Mouse (Mus musculus) kidney, embryonic 15.5 days (tissue): Measurements from ENCODE around the gene Snx29. TPM values are rescaled to one million over a fixed set of nuclear protein-coding genes. Genes with fewer than 3 reads are reported as not detected.
A peak's percentile ranks its signal among the peaks of the same experiment; 100 is the strongest.
"Not testable (repeated sequence)": the region's sequence is repeated elsewhere in the genome, so short reads cannot be mapped to it uniquely, and the experiment has no call there.

Experiments
- ATAC-seq: fragments of 200-750 bp; cut with Nextera tagmentation; replicated peaks from 2 replicates; pipeline ENCODE4 v1.8.0; 2017; ENCODE audit warnings: moderate TSS enrichment; ENCODE audit not compliant: low FRiP score
- H3K27ac ChIP-seq: fragments of 300-500 bp; sonication (generic); 2 replicates; pipeline ENCODE4 v1.5.1; 2015; ENCODE audit warnings: mild to moderate bottlenecking, inconsistent platforms
- H3K27me3 ChIP-seq: fragments of 300-500 bp; sonication (generic); 2 replicates; pipeline ENCODE4 v1.6.1; 2015; ENCODE audit warnings: inconsistent platforms
- H3K36me3 ChIP-seq: fragments of 300-500 bp; sonication (generic); 2 replicates; pipeline ENCODE4 v1.6.1; 2015; ENCODE audit warnings: inconsistent platforms
- H3K4me1 ChIP-seq: fragments of 300-500 bp; sonication (generic); 2 replicates; pipeline ENCODE4 v1.6.1; 2015; ENCODE audit warnings: inconsistent platforms
- H3K4me2 ChIP-seq: fragments of 300-500 bp; sonication (generic); 2 replicates; pipeline ENCODE4 v1.6.1; 2015; ENCODE audit warnings: moderate library complexity, mild to moderate bottlenecking, inconsistent platforms
- H3K4me3 ChIP-seq: fragments of 300-500 bp; sonication (generic); replicated peaks from 2 replicates; pipeline ENCODE4 v1.5.1; 2015; ENCODE audit warnings: mild to moderate bottlenecking, inconsistent platforms
- H3K9ac ChIP-seq: fragments of 300-500 bp; sonication (generic); 2 replicates; pipeline ENCODE4 v1.6.1; 2015; ENCODE audit warnings: mild to moderate bottlenecking, inconsistent platforms
- H3K9me3 ChIP-seq: fragments of 300-500 bp; sonication (generic); replicated peaks from 2 replicates; pipeline ENCODE4 v1.6.1; 2016; ENCODE audit warnings: inconsistent platforms
- WGBS: fragments of 180-500 bp; shearing (Covaris S2); methylation state at CpG from one replicate; pipeline ENCODE4 v1.1.7; 2015; ENCODE audit warnings: mixed read lengths; 5-methylcytosine and 5-hydroxymethylcytosine counted together
- polyA plus RNA-seq: library from polyadenylated mRNA; unstranded; fragments of >200 nt; fragmentation: Nextera tagmentation; extraction: Ambion mirVana; gene quantifications from 2 replicates; pipeline ENCODE4 v1.2.1, GENCODE M21; 2015

Snx29 gene
- polyA plus RNA-seq, 1 experiment from 2014 or later, result 19.8 TPM

- 68% methylated on average over 5 of the region's 5 CpGs for WGBS
- no peaks in the 10 kb centered on the region for H3K9me3 ChIP-seq
- no peaks in the 10 kb centered on the region for H3K36me3 ChIP-seq
- peak overlapping the region; percentile 66 for H3K27ac ChIP-seq
- peaks cover 10% of the 10 kb centered on the region for H3K4me1 ChIP-seq
- H3K27me3 ChIP-seq, result no peaks in the 10 kb centered on the region
- 0 out of 2 replicates have a peak, but pooled peaks have one; percentile 36 for ATAC-seq
- H3K9ac ChIP-seq, result no peak overlapping the region
- no peak overlapping the region for H3K4me2 ChIP-seq
- H3K4me3 ChIP-seq, result no peak overlapping the region
These were observed 6.9 kb upstream of the Snx29 start for GRCm38 (mm10) chr16:11315786-11316320.

GRCm38 (mm10) chr16:11316748-11317147 is 6.0 kb upstream of the Snx29 start:
- no peak overlapping the region for H3K4me3 ChIP-seq
- H3K27ac ChIP-seq, result peak overlapping the region; percentile 66
- no peak overlapping the region for H3K9ac ChIP-seq
- no peaks in the 10 kb centered on the region for H3K27me3 ChIP-seq
- no peaks in the 10 kb centered on the region for H3K36me3 ChIP-seq
- no peak for ATAC-seq
- no peak overlapping the region for H3K4me2 ChIP-seq
- H3K4me1 ChIP-seq, result peaks cover 11% of the 10 kb centered on the region
- no peaks in the 10 kb centered on the region for H3K9me3 ChIP-seq
- WGBS, result 73% methylated on average over 5 of the region's 5 CpGs

- WGBS, result 62% methylated on average over 6 of the region's 6 CpGs
- Histone ChIP-seq H3K9me3 (no peaks in the 10 kb centered on the region), H3K4me2 (no peak overlapping the region), H3K27me3 (no peaks in the 10 kb centered on the region), H3K27ac (peak overlapping the region; percentile 41; the same call in 1 of the 2 replicates), H3K9ac (no peak overlapping the region), H3K36me3 (no peaks in the 10 kb centered on the region), H3K4me3 (no peak overlapping the region), H3K4me1 (peaks cover 17% of the 10 kb centered on the region)
- no peak for ATAC-seq
These were observed 5.4 kb upstream of the Snx29 start for GRCm38 (mm10) chr16:11317324-11317723.

GRCm38 (mm10) chr16:11323324-11324051 is 780 bp downstream of the Snx29 start:
- peak overlapping the region; percentile 86 for H3K27ac ChIP-seq
- H3K9me3 ChIP-seq, result no peaks in the 10 kb centered on the region
- H3K9ac ChIP-seq, result peak overlapping the region; percentile 85
- 3% methylated on average over 17 of the region's 17 CpGs for WGBS
- no peaks in the 10 kb centered on the region for H3K36me3 ChIP-seq
- peak overlapping the region; percentile 82 for H3K4me2 ChIP-seq
- peak overlapping the region; percentile 89 for H3K4me3 ChIP-seq
- peaks cover 18% of the 10 kb centered on the region for H3K4me1 ChIP-seq
- no peaks in the 10 kb centered on the region for H3K27me3 ChIP-seq
- ATAC-seq, result peak; percentile 38

GRCm38 (mm10) chr16:11330081-11330800 is 7.5 kb downstream of the Snx29 start:
- Histone ChIP-seq H3K9me3 (no peaks in the 10 kb centered on the region), H3K36me3 (no peaks in the 10 kb centered on the region), H3K4me1 (no peaks in the 10 kb centered on the region), H3K27ac (no peak overlapping the region), H3K9ac (no peak overlapping the region), H3K4me2 (no peak overlapping the region), H3K4me3 (no peak overlapping the region), H3K27me3 (no peaks in the 10 kb centered on the region)
- ATAC-seq, result no peak
- 79% methylated on average over 3 of the region's 3 CpGs for WGBS

- Histone ChIP-seq H3K27ac (no peak overlapping the region), H3K9me3 (no peaks in the 10 kb centered on the region), H3K9ac (no peak overlapping the region), H3K4me3 (no peak overlapping the region), H3K27me3 (no peaks in the 10 kb centered on the region), H3K4me1 (no peaks in the 10 kb centered on the region), H3K36me3 (no peaks in the 10 kb centered on the region), H3K4me2 (no peak overlapping the region)
- 86% methylated on average over 1 of the region's 1 CpGs for WGBS
- no peak for ATAC-seq
These were observed 8.3 kb downstream of the Snx29 start for GRCm38 (mm10) chr16:11331030-11331429.

- H3K9me3 ChIP-seq, result no peaks in the 10 kb centered on the region
- no peaks in the 10 kb centered on the region for H3K27me3 ChIP-seq
- no peak overlapping the region for H3K4me3 ChIP-seq
- no peaks in the 10 kb centered on the region for H3K4me1 ChIP-seq
- no peak overlapping the region for H3K9ac ChIP-seq
- 78% methylated on average over 4 of the region's 4 CpGs for WGBS
- H3K4me2 ChIP-seq, result no peak overlapping the region
- no peaks in the 10 kb centered on the region for H3K36me3 ChIP-seq
- no peak overlapping the region for H3K27ac ChIP-seq
- no peak for ATAC-seq
These were observed 20.6 kb downstream of the Snx29 start for GRCm38 (mm10) chr16:11343292-11343815.

GRCm38 (mm10) chr16:11351903-11352302 is 29.2 kb downstream of the Snx29 start:
- Histone ChIP-seq H3K9me3 (no peaks in the 10 kb centered on the region), H3K27me3 (no peaks in the 10 kb centered on the region), H3K27ac (no peak overlapping the region), H3K4me1 (no peaks in the 10 kb centered on the region), H3K4me2 (no peak overlapping the region), H3K9ac (no peak overlapping the region), H3K4me3 (no peak overlapping the region), H3K36me3 (peaks cover 9% of the 10 kb centered on the region; the same call in 1 of the 2 replicates)
- 71% methylated on average over 7 of the region's 7 CpGs for WGBS
- ATAC-seq, result no peak

GRCm38 (mm10) chr16:11359173-11359572 is 36.5 kb downstream of the Snx29 start:
- H3K27ac ChIP-seq, result no peak overlapping the region
- H3K36me3 ChIP-seq, result peaks cover 4% of the 10 kb centered on the region; the same call in 1 of the 2 replicates
- no peak for ATAC-seq
- no peak overlapping the region for H3K4me2 ChIP-seq
- H3K9me3 ChIP-seq, result no peaks in the 10 kb centered on the region
- 63% methylated on average over 5 of the region's 5 CpGs for WGBS
- H3K4me1 ChIP-seq, result no peaks in the 10 kb centered on the region
- H3K9ac ChIP-seq, result no peak overlapping the region
- H3K4me3 ChIP-seq, result no peak overlapping the region
- no peaks in the 10 kb centered on the region for H3K27me3 ChIP-seq

GRCm38 (mm10) chr16:11359919-11360318 is 37.2 kb downstream of the Snx29 start:
- 58% methylated on average over 10 of the region's 10 CpGs for WGBS
- no peak for ATAC-seq
- H3K36me3 ChIP-seq, result peaks cover 4% of the 10 kb centered on the region; the same call in 1 of the 2 replicates
- no peaks in the 10 kb centered on the region for H3K27me3 ChIP-seq
- H3K27ac ChIP-seq, result no peak overlapping the region
- H3K9me3 ChIP-seq, result no peaks in the 10 kb centered on the region
- 0 out of 2 replicates have a peak, but pooled peaks cover under 1% of the 10 kb centered on the region for H3K4me1 ChIP-seq
- no peak overlapping the region for H3K9ac ChIP-seq
- no peak overlapping the region for H3K4me2 ChIP-seq
- H3K4me3 ChIP-seq, result no peak overlapping the region

- not testable (repeated sequence) for H3K27me3 ChIP-seq, H3K36me3 ChIP-seq, H3K9me3 ChIP-seq, H3K4me2 ChIP-seq, ATAC-seq, H3K9ac ChIP-seq, H3K27ac ChIP-seq, H3K4me3 ChIP-seq, H3K4me1 ChIP-seq
- 87% methylated on average over 2 of the region's 2 CpGs for WGBS
These were observed 37.9 kb downstream of the Snx29 start for GRCm38 (mm10) chr16:11360576-11360975.

GRCm38 (mm10) chr16:11365626-11366025 is 42.9 kb downstream of the Snx29 start:
- 0 out of 2 replicates have a peak overlapping the region, but pooled peaks have one; percentile 4 for H3K4me2 ChIP-seq
- H3K4me3 ChIP-seq, result no peak overlapping the region
- H3K27me3 ChIP-seq, result no peaks in the 10 kb centered on the region
- H3K27ac ChIP-seq, result peak overlapping the region; percentile 89
- 41% methylated on average over 5 of the region's 5 CpGs for WGBS
- H3K4me1 ChIP-seq, result peaks cover 36% of the 10 kb centered on the region
- peaks cover 6% of the 10 kb centered on the region; the same call in 1 of the 2 replicates for H3K36me3 ChIP-seq
- peak; percentile 87 for ATAC-seq
- H3K9me3 ChIP-seq, result no peaks in the 10 kb centered on the region
- H3K9ac ChIP-seq, result no peak overlapping the region
